Comparison of ENCODE assay signal across 11 mouse cellular contexts in the genomic region with DNA sequence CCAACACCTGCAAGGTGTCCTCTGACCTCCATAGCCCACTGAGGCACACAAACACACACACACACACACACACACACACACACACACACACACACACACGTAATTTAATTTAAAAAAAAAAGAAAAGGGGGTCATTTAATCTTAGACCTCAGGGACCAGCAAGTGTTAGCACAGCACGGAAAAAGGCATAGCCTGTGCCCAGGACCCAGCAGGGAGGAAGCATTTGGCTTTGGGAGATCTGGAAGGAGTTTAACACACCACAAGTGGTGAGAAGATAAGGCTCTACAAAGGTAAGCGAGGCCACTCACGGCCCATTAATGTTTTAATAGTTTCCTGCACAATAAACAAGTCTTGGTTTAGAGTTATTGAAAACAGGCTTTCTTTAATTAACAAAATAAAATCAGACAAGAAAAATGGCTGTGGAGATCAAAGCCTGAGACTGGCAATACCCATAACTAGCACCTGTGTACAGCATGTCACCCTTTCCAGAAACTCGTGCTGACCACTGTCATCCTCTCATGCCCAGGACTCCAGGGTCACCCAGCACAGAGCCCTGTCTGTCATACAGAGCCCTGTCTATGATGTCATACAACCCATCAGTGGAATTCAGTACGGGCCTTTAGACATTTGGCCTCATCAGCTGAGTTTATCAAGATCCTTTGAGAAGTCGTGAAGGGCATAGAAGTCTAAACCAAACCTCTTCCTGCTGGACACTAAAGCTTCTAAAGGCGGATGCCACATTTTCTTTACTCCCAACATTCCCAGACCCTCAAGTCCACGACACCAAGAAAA.
A peak's percentile ranks its signal among the peaks of the same experiment; 100 is the strongest.
DNase-seq lines count a peak whose midpoint lies in the region; ATAC-seq and TF ChIP-seq lines count a peak whose summit lies in the region.
"Had no signal": no experiment of that assay in that cellular context is flagged by ENCODE, and none has a peak within 500 bp of the region (broad histone marks: within the 10 kb centered on the region; RNA-seq: fewer than 3 reads in every experiment).

No protein-coding gene starts in this region.

- H3K27ac ChIP-seq in hindbrain, embryonic 10.5 days: peak overlapping the region; percentile 86; the same call in 1 of the 2 replicates
- no peak overlapping the region for H3K27ac ChIP-seq in hindbrain, postnatal 0 days
- H3K27ac ChIP-seq in neural tube, embryonic 11.5 days (ENCODE audit: low read depth, low read length): peak overlapping the region; percentile 28; the same call in 1 of the 2 replicates
- H3K27ac ChIP-seq: liver, embryonic 15.5 days had no signal

- no peak for TF ChIP-seq CTCF in hindbrain, postnatal 0 days (IDR thresholded peaks at IDR 0.05; ENCODE audit: low read depth)

- no peaks in the 10 kb centered on the region for H3K36me3 ChIP-seq in hindbrain, embryonic 10.5 days
- H3K36me3 ChIP-seq in hindbrain, postnatal 0 days (ENCODE audit: insufficient read depth, low read length): no peaks in the 10 kb centered on the region
- H3K36me3 ChIP-seq in neural tube, embryonic 11.5 days (ENCODE audit: control insufficient read depth, insufficient read depth, low read length): no peaks in the 10 kb centered on the region
- H3K36me3 ChIP-seq: liver, embryonic 15.5 days had no signal

- DNase-seq in cerebellum, postnatal 10 days: peak; percentile 43 to 62
- DNase-seq in hindbrain, embryonic 10.5 days (ENCODE audit: low spot score): no peak
- DNase-seq in hindbrain, postnatal 0 days (ENCODE audit: low spot score): no peak
- DNase-seq in neural tube, embryonic 11.5 days (ENCODE audit: low spot score): no peak
- no peak for DNase-seq in neural tube, embryonic 10.5 days (ENCODE audit: extremely low spot score, low spot score)
- DNase-seq in layer of hippocampus, postnatal 10 days (ENCODE audit: low spot score in 2 of 2): no peak
- DNase-seq in natural killer cell, adult 2 months (ENCODE audit: low spot score in 2 of 2): no peak
- DNase-seq: layer of hippocampus, postnatal 36 days; retina, postnatal 1 day had no signal

- H3K27me3 ChIP-seq in hindbrain, embryonic 10.5 days (ENCODE audit: insufficient read depth, poor library complexity, severe bottlenecking): peaks cover 34% of the 10 kb centered on the region
- H3K27me3 ChIP-seq in hindbrain, postnatal 0 days (ENCODE audit: insufficient read depth, low read length): no peaks in the 10 kb centered on the region
- H3K27me3 ChIP-seq in neural tube, embryonic 11.5 days (ENCODE audit: control insufficient read depth, insufficient read depth, low read length): no peaks in the 10 kb centered on the region

- ATAC-seq in cerebellum, adult (ENCODE audit: insufficient number of reproducible peaks, low FRiP score, low TSS enrichment): no peak
- ATAC-seq in hindbrain, postnatal 0 days: no peak
- no peak for ATAC-seq in neural tube, embryonic 11.5 days (ENCODE audit: insufficient read depth, low FRiP score, low TSS enrichment)

- 76% methylated on average over 9 of the region's 9 CpGs for WGBS in hindbrain, embryonic 10.5 days
- WGBS in hindbrain, postnatal 0 days: 62% methylated on average over 9 of the region's 9 CpGs
- 56% methylated on average over 9 of the region's 9 CpGs for WGBS in neural tube, embryonic 11.5 days

- no peak overlapping the region for H3K4me3 ChIP-seq in hindbrain, embryonic 10.5 days
- H3K4me3 ChIP-seq in hindbrain, postnatal 0 days (ENCODE audit: low read length): no peak overlapping the region
- H3K4me3 ChIP-seq in neural tube, embryonic 11.5 days (ENCODE audit: low read depth, low read length): no peak overlapping the region
- H3K4me3 ChIP-seq: liver, embryonic 15.5 days had no signal

- no peaks in the 10 kb centered on the region for H3K9me3 ChIP-seq in hindbrain, embryonic 10.5 days
- H3K9me3 ChIP-seq in hindbrain, postnatal 0 days (ENCODE audit: low read length): no peaks in the 10 kb centered on the region
- no peaks in the 10 kb centered on the region for H3K9me3 ChIP-seq in neural tube, embryonic 11.5 days (ENCODE audit: control insufficient read depth, low read length)
- H3K9me3 ChIP-seq: liver, embryonic 15.5 days had no signal

- no peak overlapping the region for H3K9ac ChIP-seq in hindbrain, postnatal 0 days (replicated peaks; ENCODE audit: low read length)
- no peak overlapping the region for H3K9ac ChIP-seq in neural tube, embryonic 11.5 days (ENCODE audit: low read length)
- H3K9ac ChIP-seq: liver, embryonic 15.5 days had no signal

- no peak overlapping the region for H3K4me2 ChIP-seq in hindbrain, postnatal 0 days (ENCODE audit: low read depth, low read length)
- no peak overlapping the region for H3K4me2 ChIP-seq in neural tube, embryonic 11.5 days (ENCODE audit: low read depth)
- H3K4me2 ChIP-seq: liver, embryonic 15.5 days had no signal

- peaks cover 93% of the 10 kb centered on the region for H3K4me1 ChIP-seq in hindbrain, embryonic 10.5 days (replicated peaks)
- peaks cover 28% of the 10 kb centered on the region for H3K4me1 ChIP-seq in hindbrain, postnatal 0 days (ENCODE audit: insufficient read depth, low read length)
- H3K4me1 ChIP-seq in neural tube, embryonic 11.5 days (ENCODE audit: control insufficient read depth, insufficient read depth, low read length): peaks cover 53% of the 10 kb centered on the region

Comparison
In these comparisons a context has a peak if more than half of its experiments do, and no peak if none do; other contexts are left out.
1. DNase-seq: peak in cerebellum, postnatal 10 days (2 of 2); none in hindbrain, embryonic 10.5 days (single experiment), hindbrain, postnatal 0 days (single experiment), neural tube, embryonic 11.5 days (single experiment), neural tube, embryonic 10.5 days (single experiment), layer of hippocampus, postnatal 10 days (0 of 2) and natural killer cell, adult 2 months (0 of 2).